Mouse (Mus musculus) liver, embryonic 12.5 days (tissue): ENCODE data around the gene Gal3st1. TPM values are rescaled to one million over a fixed set of nuclear protein-coding genes. Genes with fewer than 3 reads are reported as not detected.
A peak's percentile ranks its signal among the peaks of the same experiment; 100 is the strongest.
"Not testable (repeated sequence)": the region's sequence is repeated elsewhere in the genome, so short reads cannot be mapped to it uniquely, and the experiment has no call there.

Experiments
- ATAC-seq: fragments of 200-750 bp; cut with Nextera tagmentation; 2 replicates; pipeline ENCODE4 v1.8.0; 2017; ENCODE audit warnings: moderate number of reproducible peaks, mild to moderate bottlenecking, moderate library complexity
- H3K27ac ChIP-seq: fragments of 300-500 bp; sonication (generic); 2 replicates; pipeline ENCODE4 v1.5.1; 2016; ENCODE audit warnings: mild to moderate bottlenecking
- H3K27me3 ChIP-seq: fragments of 300-500 bp; sonication (generic); replicated peaks from 2 replicates; pipeline ENCODE4 v1.6.1; 2016; ENCODE audit warnings: mild to moderate bottlenecking, moderate library complexity
- H3K36me3 ChIP-seq: fragments of 300-500 bp; sonication (generic); 2 replicates; pipeline ENCODE4 v1.6.1; 2016; ENCODE audit warnings: mild to moderate bottlenecking, moderate library complexity
- H3K4me1 ChIP-seq: fragments of 300-500 bp; sonication (generic); 2 replicates; pipeline ENCODE4 v1.6.1; 2016
- H3K4me2 ChIP-seq: fragments of 300-500 bp; sonication (generic); 2 replicates; pipeline ENCODE4 v1.6.1; 2016; ENCODE audit warnings: mild to moderate bottlenecking, moderate library complexity
- H3K4me3 ChIP-seq: fragments of 300-500 bp; sonication (generic); 2 replicates; pipeline ENCODE4 v1.5.1; 2016; ENCODE audit warnings: mild to moderate bottlenecking, moderate library complexity
- H3K9ac ChIP-seq: fragments of 300-500 bp; sonication (generic); 2 replicates; pipeline ENCODE4 v1.6.1; 2016; ENCODE audit warnings: mild to moderate bottlenecking, moderate library complexity
- H3K9me3 ChIP-seq: fragments of 300-500 bp; sonication (generic); replicated peaks from 2 replicates; pipeline ENCODE4 v1.6.1; 2016; ENCODE audit warnings: mild to moderate bottlenecking, moderate library complexity
- WGBS: fragments of 180-500 bp; shearing (Covaris S2); methylation state at CpG from one replicate; pipeline ENCODE4 v1.1.7; 2016; ENCODE audit not compliant: insufficient replicate concordance; 5-methylcytosine and 5-hydroxymethylcytosine counted together
- polyA plus RNA-seq: library from polyadenylated mRNA; unstranded; fragments of >200 nt; fragmentation: Nextera tagmentation; extraction: Ambion mirVana; gene quantifications from 2 replicates; pipeline ENCODE4 v1.2.1, GENCODE M21; 2016

Gal3st1 gene
- polyA plus RNA-seq, 1 experiment from 2014 or later = 0.85 TPM

DNA sequence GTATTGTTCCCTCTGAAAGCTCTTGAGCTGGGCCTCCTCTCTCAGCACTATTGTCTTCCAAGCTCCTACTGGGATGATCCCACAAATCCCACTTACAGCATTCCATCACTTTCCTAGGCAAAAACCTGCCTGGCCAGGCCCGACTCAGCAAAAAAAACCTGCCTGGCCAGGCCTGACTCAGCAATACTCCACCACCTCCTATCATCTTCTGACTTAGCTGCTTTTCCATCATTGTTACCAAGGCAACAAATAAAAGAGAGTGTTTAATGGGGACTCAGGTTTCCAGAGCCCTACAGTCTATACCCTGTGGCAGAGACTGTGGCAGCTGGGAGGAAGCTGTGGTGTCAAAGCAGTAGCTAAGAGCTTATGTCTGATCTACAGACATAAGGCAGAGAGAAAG lies 29.2 kb downstream of the Gal3st1 start:
- WGBS = 57% methylated on average over 1 of the region's 1 CpGs
- H3K9me3 ChIP-seq = 0 out of 2 replicates have a peak, but pooled peaks cover 3% of the 10 kb centered on the region
- no peak overlapping the region for H3K27ac ChIP-seq
- no peak overlapping the region for H3K4me3 ChIP-seq
- no peaks in the 10 kb centered on the region for H3K4me1 ChIP-seq
- no peaks in the 10 kb centered on the region for H3K27me3 ChIP-seq
- H3K4me2 ChIP-seq = no peak overlapping the region
- H3K9ac ChIP-seq = no peak overlapping the region
- no peak for ATAC-seq
- no peaks in the 10 kb centered on the region for H3K36me3 ChIP-seq

DNA sequence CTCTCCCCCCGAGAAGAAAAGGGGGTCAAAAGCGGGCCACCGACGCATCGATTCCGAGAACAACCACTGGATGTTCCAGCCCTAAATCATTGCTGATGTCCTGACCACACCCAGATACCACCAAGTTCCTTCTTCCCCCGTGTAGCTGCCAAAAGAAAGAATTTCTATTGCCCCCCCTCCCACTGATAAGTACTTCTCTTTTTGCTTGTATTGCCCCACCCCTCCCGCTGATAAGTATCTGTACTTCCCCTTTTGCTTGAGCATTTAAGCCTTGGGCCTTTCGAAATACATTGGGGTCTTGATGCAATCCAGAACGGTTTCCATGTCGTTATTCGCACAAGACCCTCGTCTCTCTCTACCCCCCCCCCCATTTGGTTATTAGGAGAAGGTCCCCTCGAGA lies 32.4 kb downstream of the Gal3st1 start:
- H3K4me2 ChIP-seq, H3K9ac ChIP-seq, H3K36me3 ChIP-seq, H3K9me3 ChIP-seq, H3K4me3 ChIP-seq, H3K4me1 ChIP-seq, ATAC-seq, H3K27me3 ChIP-seq, H3K27ac ChIP-seq: not testable (repeated sequence)
- 76% methylated on average over 14 of the region's 14 CpGs for WGBS

DNA sequence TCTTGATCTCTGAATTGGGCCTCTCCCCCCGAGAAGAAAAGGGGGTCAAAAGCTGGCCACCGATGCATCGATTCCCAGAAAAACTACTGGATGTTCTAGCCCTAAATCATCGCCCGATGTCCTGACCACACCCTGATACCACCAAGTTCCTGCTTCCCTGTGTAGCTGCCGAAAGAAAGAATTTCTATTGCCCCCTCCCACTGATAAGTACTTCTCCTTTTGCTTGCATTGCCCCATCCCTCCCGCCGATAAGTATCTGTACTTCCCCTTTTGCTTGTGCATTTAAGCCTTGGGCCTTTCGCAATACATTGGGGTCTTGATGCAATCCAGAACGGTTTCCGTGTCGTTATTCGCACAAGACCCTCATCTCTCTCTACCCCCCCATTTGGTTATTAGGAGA lies 38.7 kb downstream of the Gal3st1 start:
- not testable (repeated sequence) for H3K9me3 ChIP-seq, H3K27ac ChIP-seq, H3K36me3 ChIP-seq, H3K4me2 ChIP-seq, H3K27me3 ChIP-seq, H3K9ac ChIP-seq, H3K4me3 ChIP-seq, H3K4me1 ChIP-seq, ATAC-seq
- WGBS = 60% methylated on average over 13 of the region's 13 CpGs

DNA sequence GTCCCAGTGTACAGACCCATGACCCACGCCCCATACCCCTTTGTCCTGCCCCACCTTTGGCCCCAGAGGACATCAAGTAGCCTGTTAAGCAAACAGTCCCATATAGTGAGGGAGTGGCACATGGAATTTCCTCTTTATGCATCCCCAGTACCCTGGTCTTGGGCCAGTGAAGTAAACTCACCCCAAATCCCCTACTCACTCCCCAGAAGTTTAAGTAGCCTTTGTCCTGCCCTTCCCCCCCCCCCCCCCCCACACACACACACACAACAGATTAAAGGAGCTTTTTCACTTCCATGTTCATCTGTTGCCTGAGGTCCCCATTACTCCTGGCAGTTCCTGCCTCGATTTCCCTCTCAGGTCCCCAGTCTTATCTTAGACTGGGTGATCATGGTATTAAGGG lies 39.9 kb downstream of the Gal3st1 start:
- Histone ChIP-seq H3K27me3 (no peaks in the 10 kb centered on the region), H3K9ac (no peak overlapping the region), H3K4me3 (no peak overlapping the region), H3K4me1 (no peaks in the 10 kb centered on the region), H3K27ac (no peak overlapping the region), H3K4me2 (no peak overlapping the region), H3K36me3 (no peaks in the 10 kb centered on the region), H3K9me3 (no peaks in the 10 kb centered on the region)
- ATAC-seq = no peak
- WGBS = 51% methylated on average over 2 of the region's 2 CpGs

- Histone ChIP-seq H3K36me3 (no peaks in the 10 kb centered on the region), H3K9me3 (no peaks in the 10 kb centered on the region), H3K9ac (no peak overlapping the region), H3K4me3 (no peak overlapping the region), H3K4me2 (no peak overlapping the region), H3K27me3 (0 out of 2 replicates have a peak, but pooled peaks cover 7% of the 10 kb centered on the region), H3K27ac (no peak overlapping the region), H3K4me1 (no peaks in the 10 kb centered on the region)
- WGBS = 63% methylated on average over 8 of the region's 8 CpGs
- no peak for ATAC-seq
Observed at GRCm38 (mm10) chr11:4027066-4027465, 43.6 kb downstream of the Gal3st1 start.

DNA sequence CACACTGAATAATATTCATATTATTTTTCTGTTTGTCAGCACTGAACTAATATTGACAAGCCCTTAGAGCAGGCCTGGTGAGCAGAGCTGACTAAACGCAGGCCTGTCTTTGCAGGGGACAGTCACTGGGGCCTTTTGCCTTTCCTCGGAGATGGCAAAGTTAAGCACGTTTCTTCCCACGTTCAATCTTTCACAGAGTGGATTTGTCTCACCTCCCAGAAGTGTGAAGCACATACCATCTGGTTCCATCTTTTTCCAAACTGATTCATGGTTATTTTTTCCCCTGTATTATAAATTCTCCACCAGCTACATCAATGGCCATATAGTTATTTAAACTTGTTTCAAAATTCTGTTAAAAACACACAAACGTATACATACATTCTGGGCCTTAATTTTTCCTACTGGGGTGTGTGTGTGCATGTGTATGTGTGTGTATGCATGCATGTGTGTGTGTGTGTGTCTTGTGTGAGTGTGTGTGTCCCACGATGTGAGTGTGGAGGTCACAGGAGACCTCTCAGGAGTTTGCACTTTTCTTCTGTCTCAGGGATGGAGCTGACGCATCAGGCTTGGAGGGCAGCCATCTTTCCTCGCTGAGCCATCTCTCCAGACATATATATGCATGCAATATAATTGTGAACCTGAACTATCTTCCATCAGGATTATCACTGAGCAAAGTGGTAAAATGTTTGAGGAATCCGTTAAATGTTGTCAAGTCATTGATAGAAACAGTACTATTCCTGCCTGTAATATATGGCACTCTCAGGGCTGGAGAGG lies 44.3 kb downstream of the Gal3st1 start:
- no peak overlapping the region for H3K27ac ChIP-seq
- H3K9me3 ChIP-seq = no peaks in the 10 kb centered on the region
- no peak overlapping the region for H3K4me3 ChIP-seq
- H3K9ac ChIP-seq = no peak overlapping the region
- no peak for ATAC-seq
- 0 out of 2 replicates have a peak, but pooled peaks cover 7% of the 10 kb centered on the region for H3K27me3 ChIP-seq
- no peaks in the 10 kb centered on the region for H3K4me1 ChIP-seq
- WGBS = 59% methylated on average over 9 of the region's 9 CpGs
- H3K36me3 ChIP-seq = no peaks in the 10 kb centered on the region
- H3K4me2 ChIP-seq = no peak overlapping the region

DNA sequence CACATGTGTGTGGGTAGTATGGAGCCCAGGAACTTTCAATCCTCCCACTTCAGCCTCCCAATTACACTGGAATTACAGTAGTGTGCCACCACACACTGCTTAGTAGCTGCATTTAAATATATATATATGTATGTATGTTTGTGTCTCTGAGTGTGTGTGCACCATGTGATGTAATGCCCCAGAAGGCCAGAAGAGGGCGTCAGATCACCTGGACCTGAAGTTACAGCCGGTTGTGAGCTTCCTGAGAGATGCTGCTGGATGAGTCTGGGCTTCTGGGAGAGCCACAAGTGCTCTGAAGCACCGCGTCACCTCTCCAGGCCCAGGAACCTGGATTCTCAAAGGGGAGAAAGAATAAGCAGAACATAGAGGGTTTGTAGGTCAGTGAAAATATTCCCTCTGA lies 45.9 kb downstream of the Gal3st1 start:
- ATAC-seq = no peak
- H3K27me3 ChIP-seq = 0 out of 2 replicates have a peak, but pooled peaks cover 7% of the 10 kb centered on the region
- H3K4me3 ChIP-seq = no peak overlapping the region
- H3K36me3 ChIP-seq = no peaks in the 10 kb centered on the region
- no peaks in the 10 kb centered on the region for H3K9me3 ChIP-seq
- no peak overlapping the region for H3K9ac ChIP-seq
- no peaks in the 10 kb centered on the region for H3K4me1 ChIP-seq
- no peak overlapping the region for H3K4me2 ChIP-seq
- no peak overlapping the region for H3K27ac ChIP-seq
- WGBS = 57% methylated on average over 4 of the region's 4 CpGs

DNA sequence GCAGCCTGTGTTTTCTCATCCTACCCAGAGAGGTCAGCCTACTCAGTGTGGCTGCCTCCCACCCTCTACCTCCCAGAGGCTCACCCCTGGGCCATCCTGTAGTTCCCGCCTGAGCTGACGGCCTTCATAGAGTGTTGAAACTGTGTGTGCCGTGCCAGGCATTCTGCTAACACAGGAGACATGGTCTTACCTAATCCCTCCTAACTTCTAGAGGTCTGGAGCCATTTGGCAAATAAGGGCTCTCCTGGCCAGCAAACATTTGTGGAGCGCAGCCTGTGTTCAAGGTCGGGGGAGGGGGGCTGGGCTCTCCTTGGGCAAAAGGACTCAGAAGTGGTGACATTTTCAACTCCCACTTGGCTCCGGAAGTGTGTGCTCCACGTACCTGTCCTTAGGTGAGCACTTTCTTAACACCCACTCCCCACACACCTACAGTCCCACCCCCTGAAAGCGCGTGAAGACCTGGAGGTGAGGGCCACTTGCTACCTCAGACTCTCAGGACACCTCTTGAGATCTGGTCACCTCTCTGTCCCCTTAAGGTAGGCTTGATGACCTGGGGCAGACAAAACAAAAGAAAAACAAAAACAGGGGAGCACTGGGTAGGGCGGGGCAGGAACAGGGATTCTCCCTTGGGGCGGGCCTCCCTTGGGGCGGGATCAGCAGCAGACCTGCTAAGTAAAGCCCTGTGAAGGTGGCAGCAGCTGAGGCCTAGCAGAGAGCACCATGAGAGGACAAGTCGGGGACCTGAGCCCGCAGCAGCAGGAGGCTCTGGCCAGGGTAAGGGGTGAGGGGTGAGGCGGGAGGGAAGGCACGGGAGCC lies 47.9 kb downstream of the Gal3st1 start, which contains the start of gene Sec14l4:
Gene Sec14l4, plus strand, starts transcription at position 337 of the 816 bp plus-strand sequence.
- H3K9me3 ChIP-seq = no peaks in the 10 kb centered on the region
- no peak within 1 kb of the TSS for H3K4me3 ChIP-seq
- no peaks in the 10 kb centered on the region for H3K4me1 ChIP-seq
- peak; percentile 31; the same call in 1 of the 2 replicates for ATAC-seq
- H3K4me2 ChIP-seq = peak within 1 kb of the TSS; percentile 21
- no peak within 1 kb of the TSS for H3K9ac ChIP-seq
- no peaks in the 10 kb centered on the region for H3K36me3 ChIP-seq
- H3K27me3 ChIP-seq = 0 out of 2 replicates have a peak, but pooled peaks cover 7% of the 10 kb centered on the region
- H3K27ac ChIP-seq = no peak within 1 kb of the TSS
- 43% methylated on average over 16 of the region's 16 CpGs for WGBS

DNA sequence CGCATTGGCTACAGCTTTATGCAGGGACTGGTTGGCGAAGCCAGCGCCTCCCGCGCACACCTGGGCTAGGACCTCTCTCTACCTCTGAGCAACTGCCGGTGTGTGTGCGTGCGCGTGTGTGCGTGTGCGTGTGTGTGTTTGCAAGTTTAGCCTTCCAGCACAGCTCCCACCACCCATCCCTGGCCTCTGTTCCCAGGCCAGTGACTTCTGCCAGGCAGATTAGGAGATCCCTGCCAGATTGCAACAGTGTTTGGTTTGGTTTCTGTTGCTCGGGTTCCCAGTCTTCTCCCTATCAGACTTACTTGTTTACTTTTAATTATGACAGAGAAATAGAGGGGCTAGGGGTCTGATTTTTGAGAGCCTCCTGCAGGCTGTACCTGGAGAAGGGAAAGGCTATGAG lies 48.5 kb downstream of the Gal3st1 start:
- no peak for ATAC-seq
- WGBS = 51% methylated on average over 12 of the region's 12 CpGs

DNA sequence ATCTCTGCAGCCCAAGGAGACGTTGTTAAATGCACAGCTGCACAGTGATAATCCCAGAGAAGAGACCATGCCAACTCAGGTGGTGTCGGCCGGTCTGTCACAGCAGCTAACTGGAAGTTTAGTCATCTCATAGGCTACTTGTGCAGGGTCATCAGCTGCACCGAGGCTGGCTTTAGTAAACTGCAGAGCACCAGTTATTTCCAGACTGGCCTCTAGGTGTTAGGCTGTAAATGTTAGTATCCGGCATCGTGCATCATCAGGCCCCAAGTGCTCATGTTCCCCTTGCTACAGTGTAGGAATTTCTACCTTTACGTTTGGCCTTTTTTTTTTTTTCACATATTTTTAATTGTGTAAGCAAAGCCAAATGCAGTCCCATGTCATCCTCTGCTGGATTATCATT lies 50.0 kb downstream of the Gal3st1 start:
- 53% methylated on average over 7 of the region's 7 CpGs for WGBS
- Histone ChIP-seq H3K9me3 (no peaks in the 10 kb centered on the region), H3K4me1 (no peaks in the 10 kb centered on the region), H3K4me2 (no peak overlapping the region), H3K4me3 (no peak overlapping the region), H3K27me3 (0 out of 2 replicates have a peak, but pooled peaks cover 7% of the 10 kb centered on the region), H3K36me3 (no peaks in the 10 kb centered on the region), H3K27ac (no peak overlapping the region), H3K9ac (no peak overlapping the region)
- no peak for ATAC-seq

More for the DNA sequence above, 48.5 kb downstream of the Gal3st1 start:
- no peaks in the 10 kb centered on the region for H3K9me3 ChIP-seq
- H3K9ac ChIP-seq = no peak overlapping the region
- no peak overlapping the region for H3K27ac ChIP-seq
- H3K36me3 ChIP-seq = no peaks in the 10 kb centered on the region
- H3K4me1 ChIP-seq = no peaks in the 10 kb centered on the region
- H3K27me3 ChIP-seq = 0 out of 2 replicates have a peak, but pooled peaks cover 7% of the 10 kb centered on the region
- peak overlapping the region; percentile 21 for H3K4me2 ChIP-seq
- H3K4me3 ChIP-seq = no peak overlapping the region

- no peaks in the 10 kb centered on the region for H3K4me1 ChIP-seq
- H3K36me3 ChIP-seq = no peaks in the 10 kb centered on the region
- H3K4me3 ChIP-seq = no peak overlapping the region
- H3K27me3 ChIP-seq = 0 out of 2 replicates have a peak, but pooled peaks cover 7% of the 10 kb centered on the region
- no peaks in the 10 kb centered on the region for H3K9me3 ChIP-seq
- no peak for ATAC-seq
- 30% methylated on average over 4 of the region's 4 CpGs for WGBS
- no peak overlapping the region for H3K27ac ChIP-seq
- no peak overlapping the region for H3K9ac ChIP-seq
- H3K4me2 ChIP-seq = no peak overlapping the region
Observed at GRCm38 (mm10) chr11:4034169-4034568, 50.7 kb downstream of the Gal3st1 start.
